Mouse (Mus musculus): Measurements from ENCODE around the gene Dnajb4.

GRCm38 (mm10) chr3:152145186-152145585 is 64.9 kb downstream of the Dnajb4 start:
- TF ChIP-seq EP300 (IDR thresholded peaks at IDR 0.05; ENCODE audit: low read depth): no peak
- no peak for TF ChIP-seq CTCF (IDR thresholded peaks at IDR 0.05; ENCODE audit: low read depth)

Measured in liver, postnatal 0 days (tissue).